Mouse (Mus musculus): Measurements from ENCODE around the gene Anapc11. TPM values are rescaled to one million over a fixed set of nuclear protein-coding genes. Genes with fewer than 3 reads are reported as not detected.

Gene Anapc11
- total and polyA plus RNA-seq, 3 experiments = 69.3 to 212 (median 83.8) TPM

DNA sequence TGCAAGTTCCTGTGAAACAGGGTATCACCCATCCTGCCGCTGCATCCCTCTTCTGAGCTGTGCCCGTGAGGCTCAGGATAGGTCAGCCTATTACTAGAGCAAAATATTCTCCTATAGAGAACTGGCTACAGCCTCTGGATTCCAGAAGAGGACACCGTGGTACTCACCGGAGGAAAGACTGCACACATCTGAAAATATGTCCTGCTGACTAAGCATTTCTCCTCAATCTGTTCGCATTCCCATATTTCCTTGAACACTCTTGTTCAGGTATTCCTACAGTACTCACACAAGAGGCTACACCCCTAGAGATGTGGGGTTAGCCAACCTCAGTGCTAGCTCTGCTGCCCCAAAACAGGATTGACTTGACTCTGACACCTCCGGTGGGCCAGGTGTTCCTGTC, 29.9 kb upstream of the Anapc11 start:
- DNase-seq (ENCODE audit: low spot score) = no peak
- H3K9me3 ChIP-seq (replicated peaks) = no peaks in the 10 kb centered on the region
- TF ChIP-seq GATA1 (IDR thresholded peaks at IDR 0.05; ENCODE audit: borderline replicate concordance, low read length) = no peak
- no peak for TF ChIP-seq POLR2AphosphoS5 (IDR thresholded peaks at IDR 0.05; ENCODE audit: insufficient replicate concordance, low read depth, low read length)
- TF ChIP-seq GATA2 (IDR thresholded peaks at IDR 0.05; ENCODE audit: borderline replicate concordance, low read depth, low read length) = no peak
- no peak for TF ChIP-seq TAL1 (conservative IDR thresholded peaks at IDR 0.05; ENCODE audit: low read depth, low read length)
- TF ChIP-seq CTCF (IDR thresholded peaks at IDR 0.05; ENCODE audit: low read depth, low read length) = no peak
- H3K4me1 ChIP-seq (ENCODE audit: insufficient read depth, low read depth, low read length) = peaks cover 67% of the 10 kb centered on the region
- H3K36me3 ChIP-seq (replicated peaks) = peaks cover 81% of the 10 kb centered on the region
- H3K4me3 ChIP-seq (ENCODE audit: low read depth, low read length) = no peak overlapping the region
- H3K27me3 ChIP-seq (ENCODE audit: insufficient read depth, low read length) = no peaks in the 10 kb centered on the region
- ATAC-seq (ENCODE audit: extremely low read depth, insufficient number of reproducible peaks, low FRiP score, poor library complexity, severe bottlenecking) = no peak

- DNase-seq (ENCODE audit: low spot score) (no peak), ATAC-seq (ENCODE audit: extremely low read depth, insufficient number of reproducible peaks, low FRiP score, poor library complexity, severe bottlenecking) (no peak)
- H3K4me1 ChIP-seq (ENCODE audit: insufficient read depth, low read depth, low read length) = peaks cover 65% of the 10 kb centered on the region
- H3K36me3 ChIP-seq (replicated peaks) = peaks cover 63% of the 10 kb centered on the region
- no peaks in the 10 kb centered on the region for H3K9me3 ChIP-seq (replicated peaks)
- H3K4me3 ChIP-seq (ENCODE audit: low read depth, low read length) = peak overlapping the region; percentile 97
- TF ChIP-seq GATA1 (IDR thresholded peaks at IDR 0.05; ENCODE audit: borderline replicate concordance, low read length) (no peak), TAL1 (conservative IDR thresholded peaks at IDR 0.05; ENCODE audit: low read depth, low read length) (no peak), POLR2AphosphoS5 (IDR thresholded peaks at IDR 0.05; ENCODE audit: insufficient replicate concordance, low read depth, low read length) (no peak), GATA2 (IDR thresholded peaks at IDR 0.05; ENCODE audit: borderline replicate concordance, low read depth, low read length) (no peak), CTCF (IDR thresholded peaks at IDR 0.05; ENCODE audit: low read depth, low read length) (no peak)
- no peaks in the 10 kb centered on the region for H3K27me3 ChIP-seq (ENCODE audit: insufficient read depth, low read length)
These were observed 27.1 kb upstream of the Anapc11 start for GRCm38 (mm10) chr11:120571122-120571521.

- ATAC-seq (ENCODE audit: extremely low read depth, insufficient number of reproducible peaks, low FRiP score, poor library complexity, severe bottlenecking) (no peak), DNase-seq (ENCODE audit: low spot score) (no peak)
- peaks cover 65% of the 10 kb centered on the region for H3K4me1 ChIP-seq (ENCODE audit: insufficient read depth, low read depth, low read length)
- peak overlapping the region; percentile 97 for H3K4me3 ChIP-seq (ENCODE audit: low read depth, low read length)
- H3K9me3 ChIP-seq (replicated peaks) = no peaks in the 10 kb centered on the region
- H3K27me3 ChIP-seq (ENCODE audit: insufficient read depth, low read length) = no peaks in the 10 kb centered on the region
- H3K36me3 ChIP-seq (replicated peaks) = peaks cover 63% of the 10 kb centered on the region
- TF ChIP-seq POLR2AphosphoS5 (IDR thresholded peaks at IDR 0.05; ENCODE audit: insufficient replicate concordance, low read depth, low read length) (no peak), GATA1 (IDR thresholded peaks at IDR 0.05; ENCODE audit: borderline replicate concordance, low read length) (no peak), GATA2 (IDR thresholded peaks at IDR 0.05; ENCODE audit: borderline replicate concordance, low read depth, low read length) (no peak), CTCF (IDR thresholded peaks at IDR 0.05; ENCODE audit: low read depth, low read length) (no peak), TAL1 (conservative IDR thresholded peaks at IDR 0.05; ENCODE audit: low read depth, low read length) (no peak)
These were observed 26.3 kb upstream of the Anapc11 start for GRCm38 (mm10) chr11:120571754-120572416.

DNA sequence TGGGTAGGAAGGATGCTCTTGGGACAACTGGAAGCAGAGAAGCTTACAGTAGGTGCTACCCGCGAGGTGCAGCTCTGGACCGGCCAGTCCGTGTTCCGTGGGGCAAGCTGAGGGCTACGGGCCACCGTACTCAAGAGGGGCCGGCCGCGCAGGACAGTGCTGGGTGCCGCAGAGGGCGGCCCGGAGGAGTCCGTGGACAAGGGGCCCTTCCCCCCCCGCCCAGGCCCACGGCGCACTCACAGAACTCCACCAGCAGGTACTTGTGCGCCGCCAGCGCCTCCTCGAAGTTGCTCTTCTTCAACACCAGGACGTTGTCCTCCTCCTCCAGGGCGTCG, 25.8 kb upstream of the Anapc11 start:
- H3K36me3 ChIP-seq (replicated peaks) = peaks cover 63% of the 10 kb centered on the region

DNA sequence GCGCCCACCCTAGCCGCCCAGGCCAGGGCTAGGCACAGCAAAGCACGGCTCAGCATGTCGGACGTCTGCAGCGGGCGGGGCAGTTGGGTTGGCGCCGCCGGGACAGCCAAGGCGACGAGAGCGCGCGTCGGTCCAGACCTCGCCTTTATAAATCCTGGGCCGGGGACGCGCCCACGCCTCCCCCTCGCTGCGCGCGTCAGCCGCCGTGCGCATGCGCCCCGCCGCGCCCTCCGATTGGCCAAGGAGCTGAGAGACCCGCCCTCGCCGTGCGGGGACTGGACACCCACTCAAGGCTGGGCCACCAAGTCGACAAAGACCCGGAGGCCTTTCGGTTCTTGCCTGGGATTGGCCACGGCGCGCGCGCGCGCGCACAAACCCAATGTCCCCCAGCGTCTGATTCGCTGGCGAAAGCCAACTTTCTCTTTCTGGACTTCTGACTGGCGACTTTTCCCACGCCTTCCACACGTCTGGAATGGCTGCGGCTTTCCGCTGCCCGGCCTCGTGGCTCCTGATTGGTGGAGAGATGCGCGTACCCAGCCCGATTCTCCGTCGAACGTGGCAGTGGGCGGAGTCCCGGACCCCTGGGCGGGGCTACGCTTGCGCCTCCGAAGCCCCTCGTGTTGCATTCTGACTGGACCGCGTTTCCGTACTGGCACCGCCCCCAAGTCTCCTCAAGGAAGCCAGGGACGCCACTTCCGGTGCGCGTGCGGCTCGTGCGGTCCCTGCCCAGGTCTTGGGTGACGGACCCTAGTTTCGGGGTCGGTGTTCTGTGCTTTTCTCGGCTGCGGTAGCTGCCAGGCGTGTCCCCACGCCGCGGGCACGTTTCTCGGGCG, 25.3 kb upstream of the Anapc11 start, which contains the start of gene P4hb:
TSS of gene P4hb (minus strand) at position 502 of the 833 bp plus-strand sequence.
- no peaks in the 10 kb centered on the region for H3K27me3 ChIP-seq (ENCODE audit: insufficient read depth, low read length)
- H3K36me3 ChIP-seq (replicated peaks) = peaks cover 63% of the 10 kb centered on the region
- H3K4me3 ChIP-seq (ENCODE audit: low read depth, low read length) = peak within 1 kb of the TSS; percentile 97
- peak; percentile 100 for DNase-seq (ENCODE audit: low spot score)
- H3K9me3 ChIP-seq (replicated peaks) = no peaks in the 10 kb centered on the region
- TF ChIP-seq CTCF (IDR thresholded peaks at IDR 0.05; ENCODE audit: low read depth, low read length) = no peak
- peaks cover 65% of the 10 kb centered on the region for H3K4me1 ChIP-seq (ENCODE audit: insufficient read depth, low read depth, low read length)
- ATAC-seq (ENCODE audit: extremely low read depth, insufficient number of reproducible peaks, low FRiP score, poor library complexity, severe bottlenecking) = peak; percentile 88

More for the DNA sequence above, 25.8 kb upstream of the Anapc11 start:
- ATAC-seq (ENCODE audit: extremely low read depth, insufficient number of reproducible peaks, low FRiP score, poor library complexity, severe bottlenecking) (no peak), DNase-seq (ENCODE audit: low spot score) (no peak)
- Histone ChIP-seq H3K27me3 (ENCODE audit: insufficient read depth, low read length) (no peaks in the 10 kb centered on the region), H3K4me1 (ENCODE audit: insufficient read depth, low read depth, low read length) (peaks cover 65% of the 10 kb centered on the region), H3K9me3 (replicated peaks) (no peaks in the 10 kb centered on the region), H3K4me3 (ENCODE audit: low read depth, low read length) (peak overlapping the region; percentile 97)
- no peak for TF ChIP-seq CTCF (IDR thresholded peaks at IDR 0.05; ENCODE audit: low read depth, low read length)
- TF ChIP-seq GATA2 (IDR thresholded peaks at IDR 0.05; ENCODE audit: borderline replicate concordance, low read depth, low read length) = no peak
- TF ChIP-seq POLR2AphosphoS5 (IDR thresholded peaks at IDR 0.05; ENCODE audit: insufficient replicate concordance, low read depth, low read length) = no peak

DNA sequence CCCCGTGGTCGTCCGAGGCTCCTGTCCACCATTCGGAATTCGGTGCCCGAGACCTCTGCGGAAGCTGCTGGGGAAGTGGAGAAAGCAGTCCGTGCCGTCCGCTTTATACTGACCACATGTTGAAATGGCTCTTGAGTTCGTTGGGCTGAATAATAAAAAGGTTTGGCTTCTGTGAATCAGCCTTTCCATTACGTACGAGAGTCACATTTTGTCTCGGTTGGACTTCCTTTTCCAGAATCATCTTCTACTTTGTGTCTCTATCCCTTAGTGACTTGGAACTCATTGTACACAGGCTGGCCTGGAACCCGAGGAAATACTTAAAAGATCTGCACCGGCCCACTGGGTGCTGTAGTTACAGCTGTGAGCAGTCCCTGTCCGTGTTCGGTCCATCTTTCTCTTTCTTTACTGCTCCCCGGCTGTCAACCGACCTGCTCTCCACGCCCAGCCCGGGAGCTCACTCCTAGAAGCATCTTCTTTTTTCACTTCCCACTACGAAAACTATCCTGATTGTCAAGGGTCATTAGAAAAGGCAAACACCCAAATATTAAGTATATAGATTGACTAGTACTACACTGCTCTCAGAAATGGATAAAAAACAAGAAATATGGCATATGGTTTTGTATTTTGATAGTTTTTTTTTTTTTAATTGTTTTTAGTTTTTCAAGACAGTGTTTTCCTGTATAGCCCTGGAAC, 24.5 kb upstream of the Anapc11 start:
- no peaks in the 10 kb centered on the region for H3K27me3 ChIP-seq (ENCODE audit: insufficient read depth, low read length)
- peak overlapping the region; percentile 97 for H3K4me3 ChIP-seq (ENCODE audit: low read depth, low read length)
- ATAC-seq (ENCODE audit: extremely low read depth, insufficient number of reproducible peaks, low FRiP score, poor library complexity, severe bottlenecking) = no peak
- TF ChIP-seq POLR2AphosphoS5 (IDR thresholded peaks at IDR 0.05; ENCODE audit: insufficient replicate concordance, low read depth, low read length) (no peak; the same call in 1 of the 2 replicates), TAL1 (conservative IDR thresholded peaks at IDR 0.05; ENCODE audit: low read depth, low read length) (no peak), CTCF (IDR thresholded peaks at IDR 0.05; ENCODE audit: low read depth, low read length) (no peak), GATA2 (IDR thresholded peaks at IDR 0.05; ENCODE audit: borderline replicate concordance, low read depth, low read length) (no peak), GATA1 (IDR thresholded peaks at IDR 0.05; ENCODE audit: borderline replicate concordance, low read length) (no peak)
- peaks cover 63% of the 10 kb centered on the region for H3K36me3 ChIP-seq (replicated peaks)
- no peaks in the 10 kb centered on the region for H3K9me3 ChIP-seq (replicated peaks)
- peaks cover 65% of the 10 kb centered on the region for H3K4me1 ChIP-seq (ENCODE audit: insufficient read depth, low read depth, low read length)
- DNase-seq (ENCODE audit: low spot score) = no peak
